Mouse (Mus musculus) heart, adult 18-20 months (tissue): ENCODE results near the gene Phf10. TPM values are rescaled to one million over a fixed set of nuclear protein-coding genes. Genes with fewer than 3 reads are reported as not detected.
"Not testable (repeated sequence)": the region's sequence is repeated elsewhere in the genome, so short reads cannot be mapped to it uniquely, and the experiment has no call there.

Source experiments
- DNase-seq, 2 experiments: peaks; one replicate each; pipeline ENCODE4 v3.0.0; 2021 to 2022; ENCODE audit warnings: mixed read lengths in 1 of 2
- long read RNA-seq, 2 experiments: library from polyadenylated mRNA; stranded (forward); transcript quantifications; one replicate each; pipeline ENCODE4 v2.0.0; 2021
- total RNA-seq, 2 experiments: library from RNA; stranded (reverse); gene quantifications; 2 replicates each; pipeline ENCODE4 v1.2.3; 2021

Gene Phf10
- 10 to 100 TPM; 42.5 to 46.4 TPM for total RNA-seq
- long read RNA-seq, experiment 1, transcript Phf10-201 (12 exons, 1,663 nt), result major isoform, 15 of 42 reads
- long read RNA-seq, experiment 1, partial matches to known transcripts, result 18 of 42 reads
- long read RNA-seq, experiment 1, other reads (novel, unspliced or antisense), result 9 of 42 reads
- long read RNA-seq, experiment 2, transcript Phf10-201 (12 exons, 1,663 nt), result major isoform, 7 of 25 reads
- long read RNA-seq, experiment 2, partial matches to known transcripts, result 10 of 25 reads
- long read RNA-seq, experiment 2, other reads (novel, unspliced or antisense), result 8 of 25 reads

- peak; percentile 44 to 59 for DNase-seq
Measured at GRCm38 (mm10) chr17:14960951-14961556, at the start of gene Phf10. Gene Phf10, minus strand, starts transcription at chr17:14961273.

- not testable (repeated sequence) for DNase-seq
Measured at GRCm38 (mm10) chr17:15009706-15010413, 48.8 kb upstream of the Phf10 start, which contains the start of gene Gm3435. Gene Gm3435, plus strand, starts transcription at chr17:15010176.

- not testable (repeated sequence) for DNase-seq
Measured at GRCm38 (mm10) chr17:15009088-15009487, 48.0 kb upstream of the Phf10 start.

GRCm38 (mm10) chr17:15000047-15000446 is 39.0 kb upstream of the Phf10 start:
- not testable (repeated sequence) for DNase-seq

DNA sequence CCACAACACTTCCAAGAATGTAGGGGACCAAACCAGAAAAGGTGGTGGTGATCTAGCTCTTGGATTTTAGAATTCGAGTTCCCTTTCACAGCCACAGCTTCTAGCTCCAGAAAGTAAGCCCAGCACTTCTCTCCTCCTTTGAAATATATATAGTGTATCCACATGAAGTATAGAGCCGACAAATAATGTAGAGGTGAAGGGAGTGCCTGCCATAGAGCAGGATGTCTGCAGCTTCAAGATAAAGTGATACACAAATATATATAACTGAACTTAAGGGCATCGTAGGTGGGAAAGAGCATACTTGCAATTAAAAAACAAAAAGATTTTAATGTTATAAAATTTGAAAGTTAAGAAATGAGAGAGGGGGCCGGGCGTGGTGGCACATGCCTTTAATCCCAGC is 33.1 kb upstream of the Phf10 start:
- DNase-seq, result not testable (repeated sequence)

DNA sequence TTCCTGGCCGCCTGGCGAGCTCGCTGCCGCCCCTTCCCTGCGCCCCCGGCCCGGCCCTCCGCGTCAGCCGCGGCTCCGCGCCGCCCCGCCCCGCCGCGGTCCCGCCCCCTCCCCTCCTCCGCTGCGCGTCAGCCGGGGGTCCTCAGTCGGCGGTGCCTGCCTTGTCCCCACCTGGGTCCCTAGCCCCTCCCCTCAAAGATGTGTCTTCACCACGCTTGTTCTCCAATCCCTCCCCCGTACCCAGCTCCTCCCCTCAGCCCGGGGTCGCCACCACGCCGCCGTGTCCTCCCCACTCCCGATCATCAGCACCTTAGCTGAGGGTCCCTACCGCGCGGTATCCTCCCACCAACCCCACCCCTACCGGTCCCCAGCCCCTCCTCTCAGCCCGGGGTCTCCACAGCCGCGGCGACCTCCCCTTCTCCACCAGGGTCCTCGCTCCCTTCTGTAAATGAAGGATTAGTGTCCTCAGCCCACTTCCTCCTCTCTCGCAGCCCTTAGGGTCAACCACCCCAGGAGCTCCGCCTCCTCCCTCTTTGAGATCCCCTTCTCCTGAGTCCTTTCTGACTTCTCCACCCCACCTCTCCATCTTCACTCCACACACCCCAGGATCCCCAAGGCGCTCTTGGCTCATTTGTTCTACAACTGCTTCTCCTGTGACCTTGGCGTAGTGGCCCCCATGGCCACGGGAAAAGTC is 32.2 kb upstream of the Phf10 start:
- not testable (repeated sequence) for DNase-seq

DNA sequence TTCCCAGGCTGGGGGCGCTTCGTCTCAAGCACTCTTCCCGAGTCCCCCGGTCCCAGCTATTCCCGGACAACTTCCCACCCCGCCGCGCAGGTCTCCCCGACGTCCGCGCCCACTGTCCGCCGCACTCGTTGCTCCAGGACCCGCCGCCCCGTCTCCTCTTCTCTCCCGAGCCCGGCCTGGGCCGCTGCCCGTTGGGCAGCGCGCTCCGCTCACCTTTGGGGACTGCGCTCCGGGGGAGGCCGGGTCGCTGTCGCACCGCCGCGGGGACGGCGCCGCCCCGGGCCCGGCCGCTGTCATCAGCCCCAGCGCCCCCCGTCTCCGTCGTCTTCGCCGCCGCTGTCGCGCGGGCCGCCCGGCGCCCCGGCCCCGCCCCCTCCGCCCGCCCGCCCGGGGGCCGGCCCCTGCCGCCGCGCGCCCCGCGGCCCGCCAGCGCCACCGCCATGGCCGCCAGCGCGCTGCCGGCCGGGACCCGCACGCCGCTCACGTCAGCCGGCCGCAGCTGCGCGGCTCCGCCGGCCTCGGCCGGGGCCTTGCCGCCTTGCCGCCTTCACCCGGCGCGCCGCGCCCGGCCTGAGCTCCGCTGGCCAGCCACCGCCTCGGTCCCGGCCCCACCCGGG is 31.6 kb upstream of the Phf10 start:
- DNase-seq, result not testable (repeated sequence)

- DNase-seq, result peak; percentile 1 to 17
Measured at GRCm38 (mm10) chr17:14990116-14990702, 29.1 kb upstream of the Phf10 start.

DNA sequence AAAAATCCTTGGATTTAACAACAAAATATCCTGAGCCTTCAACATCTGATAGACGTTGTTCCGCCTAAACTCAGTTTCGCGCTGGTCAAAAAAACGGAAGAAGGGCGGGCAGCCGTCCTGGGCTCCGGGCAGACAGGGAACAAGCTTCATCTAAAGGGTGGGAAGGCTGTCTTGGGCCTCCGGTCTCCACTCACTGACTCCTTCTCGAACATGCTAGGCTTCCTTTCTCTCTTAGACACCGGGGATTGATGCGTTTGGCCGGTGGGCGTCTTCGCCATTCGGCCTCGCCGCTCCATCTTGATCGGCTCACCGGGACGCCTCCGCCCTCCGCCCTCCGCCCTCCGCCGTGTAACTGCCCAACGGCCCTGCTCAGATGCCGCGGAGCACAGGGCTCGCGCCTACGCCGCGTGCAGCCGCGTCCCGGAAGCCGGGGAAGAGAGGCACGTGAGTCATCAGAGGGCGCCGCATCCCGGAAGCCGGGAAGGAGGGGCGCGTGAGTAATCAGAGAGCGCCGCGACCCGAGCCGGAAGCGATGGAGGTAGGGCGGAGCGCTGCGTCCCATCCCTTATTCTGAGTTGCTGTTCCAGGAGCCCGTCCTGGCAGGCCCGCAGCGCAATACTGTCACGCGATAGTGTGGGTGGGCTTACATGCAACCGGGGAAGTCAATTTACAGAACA is 17.4 kb upstream of the Phf10 start, which contains the start of the genes 9030025P20Rik and Gm3417:
9030025P20Rik (plus strand) TSS at position 107 of the 677 bp plus-strand sequence.
Gm3417 (minus strand) TSS at position 429 of the 677 bp plus-strand sequence.
- DNase-seq, result not testable (repeated sequence)

DNA sequence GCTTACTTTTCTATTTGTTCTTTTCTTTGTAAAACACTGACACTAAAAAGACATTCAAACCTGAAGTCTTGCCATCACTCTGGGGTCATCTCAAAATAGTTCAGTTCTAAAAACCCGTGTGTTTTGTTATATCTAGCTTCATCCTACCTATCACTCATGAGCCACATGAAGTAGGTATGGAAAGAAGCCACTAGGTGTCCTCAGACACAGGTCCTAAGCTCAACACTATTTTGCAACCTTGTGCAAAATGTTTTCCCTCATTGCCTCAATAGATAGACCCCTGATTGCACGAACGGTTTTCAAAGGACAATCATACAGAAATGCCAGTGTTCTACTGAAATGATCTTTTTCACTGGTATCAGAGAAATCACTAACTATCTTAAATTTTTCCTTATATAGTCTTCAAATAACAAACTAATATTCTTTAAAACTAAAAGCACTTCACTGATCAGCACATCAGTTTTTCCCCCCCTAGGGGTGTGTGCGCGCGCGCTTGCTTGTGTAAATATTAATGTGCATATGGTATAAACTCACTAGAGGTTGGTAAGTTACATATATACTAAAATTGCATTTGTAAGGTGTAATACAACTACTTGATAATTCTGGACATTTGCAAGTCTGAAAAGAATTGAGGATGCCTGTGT is 16.8 kb upstream of the Phf10 start:
- not testable (repeated sequence) for DNase-seq

GRCm38 (mm10) chr17:14968373-14968913 is 7.4 kb upstream of the Phf10 start:
- DNase-seq, result not testable (repeated sequence)

GRCm38 (mm10) chr17:14961557-14962154 is 583 bp upstream of the Phf10 start:
- DNase-seq, result not testable (repeated sequence)

- peak; percentile 11 to 36 for DNase-seq
Measured at GRCm38 (mm10) chr17:14960520-14960919, 553 bp downstream of the Phf10 start.

DNA sequence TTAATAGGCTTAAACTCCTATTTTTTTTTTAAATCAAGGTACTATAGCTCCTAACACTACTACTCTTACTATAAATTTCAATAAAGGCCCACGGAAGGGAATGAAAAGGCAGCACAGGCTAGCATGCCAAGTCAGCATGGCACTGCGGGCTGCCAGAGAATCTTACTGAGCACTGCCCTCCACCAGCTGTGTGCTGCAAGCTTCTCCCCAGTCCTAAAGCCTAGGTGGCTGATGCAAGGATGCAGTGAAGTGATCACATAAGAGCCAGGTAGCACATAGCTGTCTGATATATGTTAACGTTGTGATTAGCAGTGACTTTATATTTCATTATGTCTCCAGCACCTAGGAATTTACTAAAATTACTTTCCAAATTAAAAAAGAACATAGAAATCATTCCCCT is 1.1 kb downstream of the Phf10 start:
- no peak for DNase-seq

DNA sequence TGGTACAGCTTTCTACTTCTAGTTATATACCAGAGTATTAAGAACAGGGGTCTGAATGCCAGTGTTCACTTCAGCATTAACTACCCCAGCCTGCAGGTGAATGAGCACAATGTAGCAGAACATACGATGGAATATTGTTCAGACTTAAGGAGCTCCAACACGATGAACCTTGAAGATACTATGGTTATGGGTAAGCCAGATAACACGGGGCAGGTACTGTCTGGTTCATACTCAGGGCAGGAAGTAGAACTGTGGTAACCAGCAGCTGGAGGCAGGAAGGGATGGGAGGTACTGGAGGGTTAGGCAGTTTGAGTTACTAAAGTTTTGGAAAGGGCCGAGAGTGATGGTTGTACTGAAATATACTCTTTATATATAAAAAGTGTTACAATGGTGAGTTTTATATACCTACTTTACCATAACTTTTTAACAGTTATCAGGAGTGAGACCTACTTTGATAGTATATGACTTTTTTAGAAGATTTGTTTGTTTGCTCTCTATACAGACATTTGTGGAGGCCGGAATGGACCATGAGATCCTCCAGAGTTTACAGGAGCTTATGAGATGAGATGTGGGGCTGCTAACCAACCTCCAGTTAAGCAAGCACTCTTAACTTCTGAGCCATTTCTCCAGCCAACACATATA is 2.3 kb downstream of the Phf10 start:
- no peak for DNase-seq

- DNase-seq, result peak in 1 of 2 experiments; percentile 46
Measured at GRCm38 (mm10) chr17:14953452-14953851, 7.6 kb downstream of the Phf10 start.

GRCm38 (mm10) chr17:14949161-14949827 is 11.8 kb downstream of the Phf10 start:
- DNase-seq, result no peak

DNA sequence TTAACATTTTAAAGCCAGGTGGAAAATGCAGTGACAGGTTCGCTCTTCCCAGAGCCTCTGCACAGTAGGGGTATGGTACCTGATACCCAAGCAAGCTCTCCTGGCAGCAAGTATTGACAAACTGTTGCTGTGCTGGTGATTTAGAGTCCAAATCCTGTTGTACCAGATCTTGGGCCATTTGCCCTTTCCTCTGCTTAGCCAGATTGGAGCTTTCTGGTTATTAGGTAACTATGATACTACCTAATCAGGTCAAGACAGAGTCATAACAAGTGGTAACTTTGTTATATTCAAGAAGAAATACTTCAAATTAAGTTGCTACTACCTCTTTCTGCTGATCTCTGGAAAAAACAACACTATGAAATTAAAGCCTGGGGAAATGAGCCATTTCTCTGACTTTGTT is 16.5 kb downstream of the Phf10 start:
- DNase-seq, result no peak
